Mouse (Mus musculus): ENCODE results near the gene Gdf11. TPM values are rescaled to one million over a fixed set of nuclear protein-coding genes. Genes with fewer than 3 reads are reported as not detected.

Gdf11 gene
- polyA plus RNA-seq, 1 experiment, result 19.4 TPM

GRCm38 (mm10) chr10:128846664-128847063 lies 44.9 kb downstream of the Gdf11 start:
- H3K27ac ChIP-seq (ENCODE audit: insufficient read depth, low read length), result no peak overlapping the region
- TF ChIP-seq CTCF (IDR thresholded peaks at IDR 0.05; ENCODE audit: borderline replicate concordance, insufficient read depth, low read length) (no peak), POLR2A (IDR thresholded peaks at IDR 0.05; ENCODE audit: low read depth, low read length) (no peak)
- H3K4me1 ChIP-seq (ENCODE audit: control insufficient read depth, insufficient read depth, low read length), result no peaks in the 10 kb centered on the region
- H3K4me3 ChIP-seq (ENCODE audit: insufficient read depth, low read length), result no peak overlapping the region

GRCm38 (mm10) chr10:128845516-128845915 lies 46.0 kb downstream of the Gdf11 start:
- Histone ChIP-seq H3K4me1 (ENCODE audit: control insufficient read depth, insufficient read depth, low read length) (no peaks in the 10 kb centered on the region), H3K27ac (ENCODE audit: insufficient read depth, low read length) (no peak overlapping the region), H3K4me3 (ENCODE audit: insufficient read depth, low read length) (no peak overlapping the region)
- TF ChIP-seq CTCF (IDR thresholded peaks at IDR 0.05; ENCODE audit: borderline replicate concordance, insufficient read depth, low read length), result no peak
- no peak for TF ChIP-seq POLR2A (IDR thresholded peaks at IDR 0.05; ENCODE audit: low read depth, low read length)

GRCm38 (mm10) chr10:128843260-128843659 lies 48.3 kb downstream of the Gdf11 start:
- no peak overlapping the region for H3K27ac ChIP-seq (ENCODE audit: insufficient read depth, low read length)
- H3K4me3 ChIP-seq (ENCODE audit: insufficient read depth, low read length), result no peak overlapping the region

GRCm38 (mm10) chr10:128840612-128841011 lies 50.9 kb downstream of the Gdf11 start:
- Histone ChIP-seq H3K4me3 (ENCODE audit: insufficient read depth, low read length) (no peak overlapping the region), H3K27ac (ENCODE audit: insufficient read depth, low read length) (no peak overlapping the region), H3K4me1 (ENCODE audit: control insufficient read depth, insufficient read depth, low read length) (no peaks in the 10 kb centered on the region)
- no peak for TF ChIP-seq POLR2A (IDR thresholded peaks at IDR 0.05; ENCODE audit: low read depth, low read length)
- no peak for TF ChIP-seq CTCF (IDR thresholded peaks at IDR 0.05; ENCODE audit: borderline replicate concordance, insufficient read depth, low read length)

More at GRCm38 (mm10) chr10:128843260-128843659, 48.3 kb downstream of the Gdf11 start:
- H3K4me1 ChIP-seq (ENCODE audit: control insufficient read depth, insufficient read depth, low read length), result no peaks in the 10 kb centered on the region
- TF ChIP-seq CTCF (IDR thresholded peaks at IDR 0.05; ENCODE audit: borderline replicate concordance, insufficient read depth, low read length) (no peak), POLR2A (IDR thresholded peaks at IDR 0.05; ENCODE audit: low read depth, low read length) (no peak)

GRCm38 (mm10) chr10:128839434-128839833 lies 52.1 kb downstream of the Gdf11 start:
- Histone ChIP-seq H3K27ac (ENCODE audit: insufficient read depth, low read length) (no peak overlapping the region), H3K4me1 (ENCODE audit: control insufficient read depth, insufficient read depth, low read length) (no peaks in the 10 kb centered on the region), H3K4me3 (ENCODE audit: insufficient read depth, low read length) (no peak overlapping the region)
- TF ChIP-seq POLR2A (IDR thresholded peaks at IDR 0.05; ENCODE audit: low read depth, low read length), result no peak

- no peak overlapping the region for H3K27ac ChIP-seq (ENCODE audit: insufficient read depth, low read length)
- no peak for TF ChIP-seq POLR2A (IDR thresholded peaks at IDR 0.05; ENCODE audit: low read depth, low read length)
- no peak for TF ChIP-seq CTCF (IDR thresholded peaks at IDR 0.05; ENCODE audit: borderline replicate concordance, insufficient read depth, low read length)
- H3K4me3 ChIP-seq (ENCODE audit: insufficient read depth, low read length), result no peak overlapping the region
- H3K4me1 ChIP-seq (ENCODE audit: control insufficient read depth, insufficient read depth, low read length), result no peaks in the 10 kb centered on the region
Observed at GRCm38 (mm10) chr10:128837400-128837799, 54.1 kb downstream of the Gdf11 start.

Other genes starting within 250 kb of the Gdf11 start
- 2.3 and 4.8 TPM in 2 replicates for gene Ikzf4, start 245.7 kb downstream of the Gdf11 start, polyA plus RNA-seq (2011; ENCODE audit: insufficient read length, low read depth, missing spikeins)
- 14.3 and 15.7 TPM in 2 replicates for gene Suox, start 217.6 kb downstream of the Gdf11 start, polyA plus RNA-seq (2011; ENCODE audit: insufficient read length, low read depth, missing spikeins)
- 88.8 and 96.7 TPM in 2 replicates for gene Rab5b, start 195.5 kb downstream of the Gdf11 start, polyA plus RNA-seq (2011; ENCODE audit: insufficient read length, low read depth, missing spikeins)
- gene Pmel, start 187.5 kb downstream of the Gdf11 start, polyA plus RNA-seq (2011; ENCODE audit: insufficient read length, low read depth, missing spikeins), result 0.68 and 0.87 TPM in 2 replicates
- gene Cdk2, start 186.7 kb downstream of the Gdf11 start, polyA plus RNA-seq (2011; ENCODE audit: insufficient read length, low read depth, missing spikeins), result 49.3 and 66.6 TPM in 2 replicates
- gene Dgka, start 146.9 kb downstream of the Gdf11 start, polyA plus RNA-seq (2011; ENCODE audit: insufficient read length, low read depth, missing spikeins), result 14.6 and 19.0 TPM in 2 replicates
- 29.5 and 38.2 TPM in 2 replicates for gene Pym1, start 143.8 kb downstream of the Gdf11 start, polyA plus RNA-seq (2011; ENCODE audit: insufficient read length, low read depth, missing spikeins)
- gene Mmp19, start 100.8 kb downstream of the Gdf11 start, polyA plus RNA-seq (2011; ENCODE audit: insufficient read length, low read depth, missing spikeins), result 43.6 and 54.0 TPM in 2 replicates
- 55.5 and 59.0 TPM in 2 replicates for gene Dnajc14, start 87.7 kb downstream of the Gdf11 start, polyA plus RNA-seq (2011; ENCODE audit: insufficient read length, low read depth, missing spikeins)
- 34.4 and 44.8 TPM in 2 replicates for gene Tmem198b, start 87.3 kb downstream of the Gdf11 start, polyA plus RNA-seq (2011; ENCODE audit: insufficient read length, low read depth, missing spikeins)
- 106 and 112 TPM in 2 replicates for gene Sarnp, start 74.4 kb downstream of the Gdf11 start, polyA plus RNA-seq (2011; ENCODE audit: insufficient read length, low read depth, missing spikeins)
- 30.4 and 31.2 TPM in 2 replicates for gene Ormdl2, start 70.1 kb downstream of the Gdf11 start, polyA plus RNA-seq (2011; ENCODE audit: insufficient read length, low read depth, missing spikeins)
- gene Cd63, start 9.3 kb upstream of the Gdf11 start, polyA plus RNA-seq (2011; ENCODE audit: insufficient read length, low read depth, missing spikeins), result 686 and 779 TPM in 2 replicates
- 5.5 and 7.7 TPM in 2 replicates for gene Rdh5, start 31.2 kb upstream of the Gdf11 start, polyA plus RNA-seq (2011; ENCODE audit: insufficient read length, low read depth, missing spikeins)
- gene Bloc1s1, start 32.3 kb upstream of the Gdf11 start, polyA plus RNA-seq (2011; ENCODE audit: insufficient read length, low read depth, missing spikeins), result 80.5 and 91.4 TPM in 2 replicates
- gene Itga7, start 42.1 kb upstream of the Gdf11 start, polyA plus RNA-seq (2011; ENCODE audit: insufficient read length, low read depth, missing spikeins), result 16.9 and 22.1 TPM in 2 replicates
- gene Mettl7b, start 69.3 kb upstream of the Gdf11 start, polyA plus RNA-seq (2011; ENCODE audit: insufficient read length, low read depth, missing spikeins), result not detected in 2 replicates
- gene Olfr9, start 97.7 kb upstream of the Gdf11 start, polyA plus RNA-seq (2011; ENCODE audit: insufficient read length, low read depth, missing spikeins), result not detected in 2 replicates
- not detected in 2 replicates for gene Olfr763, start 119.1 kb upstream of the Gdf11 start, polyA plus RNA-seq (2011; ENCODE audit: insufficient read length, low read depth, missing spikeins)
- gene Olfr764-ps1, start 148.2 kb upstream of the Gdf11 start, polyA plus RNA-seq (2011; ENCODE audit: insufficient read length, low read depth, missing spikeins), result not detected in 2 replicates
- gene Olfr765, start 158.3 kb upstream of the Gdf11 start, polyA plus RNA-seq (2011; ENCODE audit: insufficient read length, low read depth, missing spikeins), result not detected in 2 replicates
- gene Olfr766-ps1, start 177.3 kb upstream of the Gdf11 start, polyA plus RNA-seq (2011; ENCODE audit: insufficient read length, low read depth, missing spikeins), result not detected in 2 replicates
- not detected in 2 replicates for gene Olfr767, start 191.2 kb upstream of the Gdf11 start, polyA plus RNA-seq (2011; ENCODE audit: insufficient read length, low read depth, missing spikeins)
- gene Olfr768, start 207.7 kb upstream of the Gdf11 start, polyA plus RNA-seq (2011; ENCODE audit: insufficient read length, low read depth, missing spikeins), result not detected in 2 replicates
- gene Olfr769, start 226.1 kb upstream of the Gdf11 start, polyA plus RNA-seq (2011; ENCODE audit: insufficient read length, low read depth, missing spikeins), result not detected in 2 replicates
- gene Olfr770, start 247.3 kb upstream of the Gdf11 start, polyA plus RNA-seq (2011; ENCODE audit: insufficient read length, low read depth, missing spikeins), result not detected in 2 replicates

Measured in embryonic fibroblast, embryonic 13.5 days (primary cell).